Mouse (Mus musculus) testis, adult 2 months (tissue): ENCODE measurements around the gene Gfpt1. TPM values are rescaled to one million over a fixed set of nuclear protein-coding genes. Genes with fewer than 3 reads are reported as not detected.
"Not testable (repeated sequence)": the region's sequence is repeated elsewhere in the genome, so short reads cannot be mapped to it uniquely, and the experiment has no call there.

Experiments used
- H3K27ac ChIP-seq: fragments of 200-500 bp; 2 replicates; pipeline ENCODE4 v1.5.1; 2012; ENCODE audit warnings: low read depth, low read length; ENCODE audit not compliant: control insufficient read depth, insufficient read depth
- H3K27me3 ChIP-seq: fragments of 200-500 bp; 2 replicates; pipeline ENCODE4 v1.6.1; 2012; ENCODE audit warnings: mild to moderate bottlenecking, low read length, moderate library complexity; ENCODE audit not compliant: control insufficient read depth, insufficient read depth
- H3K36me3 ChIP-seq: fragments of 200-500 bp; 2 replicates; pipeline ENCODE4 v1.6.1; 2012; ENCODE audit warnings: mild to moderate bottlenecking, low read length; ENCODE audit not compliant: control insufficient read depth, insufficient read depth
- H3K4me1 ChIP-seq: fragments of 200-500 bp; 2 replicates; pipeline ENCODE4 v1.6.1; 2012; ENCODE audit warnings: low read length; ENCODE audit not compliant: control insufficient read depth, insufficient read depth
- H3K4me3 ChIP-seq: fragments of 200-500 bp; 2 replicates; pipeline ENCODE4 v1.5.1; 2012; ENCODE audit warnings: low read depth, mild to moderate bottlenecking, low read length, moderate library complexity, mixed read lengths; ENCODE audit not compliant: control insufficient read depth
- CTCF ChIP-seq: fragments of 200-500 bp; IDR thresholded peaks from 2 replicates; pipeline ENCODE4 v1.5.1; 2012; ENCODE audit warnings: low read depth, mild to moderate bottlenecking, inconsistent platforms, low read length, moderate library complexity; ENCODE audit not compliant: control insufficient read depth, insufficient read depth, insufficient replicate concordance
- POLR2A ChIP-seq: fragments of 200-500 bp; IDR thresholded peaks from 2 replicates; pipeline ENCODE4 v1.6.1; 2012; ENCODE audit warnings: low read depth, mild to moderate bottlenecking, inconsistent platforms, low read length, moderate library complexity; ENCODE audit not compliant: control insufficient read depth
- polyA plus RNA-seq: library from polyadenylated mRNA; depleted of rRNA; stranded (reverse); fragments of >200 nt; gene quantifications from 2 replicates; pipeline ENCODE4 v1.2.3, GENCODE M21; 2012

The Gfpt1 gene
- polyA plus RNA-seq, 1 experiment, result 37.7 TPM

GRCm38 (mm10) chr6:87090877-87091276, 48.2 kb downstream of the Gfpt1 start:
- no peak overlapping the region for H3K4me3 ChIP-seq
- peaks cover 11% of the 10 kb centered on the region for H3K36me3 ChIP-seq
- H3K27me3 ChIP-seq, result no peaks in the 10 kb centered on the region
- TF ChIP-seq CTCF, result no peak
- no peak for TF ChIP-seq POLR2A
- no peaks in the 10 kb centered on the region for H3K4me1 ChIP-seq
- H3K27ac ChIP-seq, result no peak overlapping the region

GRCm38 (mm10) chr6:87092476-87092875, 49.8 kb downstream of the Gfpt1 start:
- no peak overlapping the region for H3K4me3 ChIP-seq
- TF ChIP-seq POLR2A, result no peak
- no peak for TF ChIP-seq CTCF
- no peak overlapping the region for H3K27ac ChIP-seq
- H3K4me1 ChIP-seq, result no peaks in the 10 kb centered on the region
- H3K36me3 ChIP-seq, result peaks cover 6% of the 10 kb centered on the region
- H3K27me3 ChIP-seq, result no peaks in the 10 kb centered on the region

DNA sequence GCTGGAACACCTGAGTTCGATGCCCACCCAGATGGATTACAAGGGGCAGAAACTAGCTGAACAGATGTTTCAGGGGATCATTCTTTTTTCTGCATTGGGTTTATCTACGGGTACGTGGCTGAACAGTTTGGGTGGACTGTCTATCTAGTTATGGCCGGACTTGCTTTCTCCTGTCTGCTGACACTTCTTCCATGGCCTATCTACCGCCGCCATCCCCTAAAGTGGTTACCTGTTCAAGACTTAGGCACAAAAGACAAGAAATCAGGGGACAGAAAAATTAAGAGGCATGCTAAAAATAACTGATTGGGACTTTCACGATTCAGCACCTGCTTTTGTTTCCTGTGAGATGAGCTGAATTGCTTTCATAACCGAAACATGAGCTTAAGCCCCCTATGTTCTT, 51.0 kb downstream of the Gfpt1 start:
- not testable (repeated sequence) for H3K4me1 ChIP-seq, H3K36me3 ChIP-seq, H3K27me3 ChIP-seq, H3K4me3 ChIP-seq, H3K27ac ChIP-seq

DNA sequence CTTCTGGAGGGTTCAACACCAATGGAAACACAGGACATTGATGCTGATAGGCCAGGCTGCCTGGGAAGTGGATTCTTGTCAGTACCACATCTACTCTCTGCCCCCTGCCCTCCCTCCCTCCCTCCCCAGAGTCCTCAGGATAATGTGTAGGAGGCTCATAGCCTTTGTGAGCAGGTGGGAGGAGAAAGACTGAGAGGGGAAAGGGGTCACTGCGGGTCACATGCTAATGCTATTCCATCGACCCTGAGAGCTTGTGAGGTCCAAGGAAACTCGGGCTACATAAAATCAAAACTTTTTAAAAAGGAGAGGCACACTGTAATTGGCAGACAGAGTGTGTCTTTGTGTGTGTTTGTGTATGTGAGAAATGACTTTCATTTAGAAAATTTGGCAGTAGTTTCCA, 56.6 kb downstream of the Gfpt1 start:
- Histone ChIP-seq H3K36me3 (no peaks in the 10 kb centered on the region), H3K27ac (no peak overlapping the region)
- TF ChIP-seq CTCF, result no peak
- no peak for TF ChIP-seq POLR2A

GRCm38 (mm10) chr6:87099671-87100296, 57.1 kb downstream of the Gfpt1 start:
- no peak overlapping the region for H3K27ac ChIP-seq
- no peak overlapping the region for H3K4me3 ChIP-seq
- no peak for TF ChIP-seq CTCF
- no peak for TF ChIP-seq POLR2A
- H3K36me3 ChIP-seq, result no peaks in the 10 kb centered on the region
- no peaks in the 10 kb centered on the region for H3K4me1 ChIP-seq
- no peaks in the 10 kb centered on the region for H3K27me3 ChIP-seq

More for the DNA sequence above, 56.6 kb downstream of the Gfpt1 start:
- no peaks in the 10 kb centered on the region for H3K4me1 ChIP-seq
- H3K4me3 ChIP-seq, result no peak overlapping the region
- no peaks in the 10 kb centered on the region for H3K27me3 ChIP-seq

- no peaks in the 10 kb centered on the region for H3K36me3 ChIP-seq
- no peak overlapping the region for H3K4me3 ChIP-seq
- H3K4me1 ChIP-seq, result no peaks in the 10 kb centered on the region
- TF ChIP-seq POLR2A (no peak), CTCF (no peak)
- no peaks in the 10 kb centered on the region for H3K27me3 ChIP-seq
- H3K27ac ChIP-seq, result no peak overlapping the region
Observed at GRCm38 (mm10) chr6:87100297-87101020, 57.8 kb downstream of the Gfpt1 start.

- no peaks in the 10 kb centered on the region for H3K4me1 ChIP-seq
- TF ChIP-seq POLR2A (no peak), CTCF (peak; percentile 72; the same call in 1 of the 2 replicates)
- H3K4me3 ChIP-seq, result no peak overlapping the region
- no peaks in the 10 kb centered on the region for H3K36me3 ChIP-seq
- H3K27me3 ChIP-seq, result no peaks in the 10 kb centered on the region
- no peak overlapping the region for H3K27ac ChIP-seq
Observed at GRCm38 (mm10) chr6:87101281-87101954, 58.8 kb downstream of the Gfpt1 start.
